In the genomic region with DNA sequence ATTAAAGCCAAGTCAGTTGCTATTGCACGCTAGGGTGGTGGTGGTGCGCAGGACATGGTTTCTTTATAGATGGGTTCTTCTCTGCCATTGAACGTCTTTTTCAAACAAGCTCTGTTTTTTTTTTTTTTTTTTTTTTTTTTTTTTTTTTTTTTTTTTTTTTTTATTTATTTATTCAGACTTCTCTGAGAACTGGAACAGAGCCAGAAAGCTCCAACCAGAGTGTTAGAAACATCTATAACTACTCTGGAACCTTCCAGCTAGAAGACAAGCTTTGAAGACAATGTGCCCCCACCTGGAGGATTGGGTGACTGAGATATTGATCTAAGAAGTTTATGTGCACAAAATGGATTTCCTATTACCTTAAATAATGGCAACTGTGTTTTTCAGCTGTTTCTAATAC, we compare ENCODE assay signal across 23 mouse cellular contexts. TPM values are rescaled to one million over a fixed set of nuclear protein-coding genes. Genes with fewer than 3 reads are reported as not detected.
DNase-seq lines count a peak whose midpoint lies in the region; ATAC-seq and TF ChIP-seq lines count a peak whose summit lies in the region.
"Had no signal": no experiment of that assay in that cellular context is flagged by ENCODE, and none has a peak within 500 bp of the region (broad histone marks: within the 10 kb centered on the region; RNA-seq: fewer than 3 reads in every experiment).

No protein-coding gene starts in this region.

- 62% methylated on average over 3 of the region's 3 CpGs for WGBS in embryonic facial prominence, embryonic 14.5 days
- 86% methylated on average over 3 of the region's 3 CpGs for WGBS in embryonic facial prominence, embryonic 10.5 days
- WGBS in lung, embryonic 14.5 days: 43% methylated on average over 3 of the region's 3 CpGs

- no peaks in the 10 kb centered on the region for H3K36me3 ChIP-seq in embryonic facial prominence, embryonic 14.5 days (ENCODE audit: control insufficient read depth, insufficient read depth, low read length)
- no peaks in the 10 kb centered on the region for H3K36me3 ChIP-seq in embryonic facial prominence, embryonic 10.5 days (replicated peaks)
- H3K36me3 ChIP-seq in lung, embryonic 14.5 days (ENCODE audit: insufficient read depth): no peaks in the 10 kb centered on the region
- H3K36me3 ChIP-seq: heart, embryonic 10.5 days; heart, embryonic 15.5 days; intestine, embryonic 15.5 days; neural tube, embryonic 13.5 days had no signal

- no peaks in the 10 kb centered on the region for H3K9me3 ChIP-seq in embryonic facial prominence, embryonic 14.5 days (ENCODE audit: control insufficient read depth, low read length)
- no peaks in the 10 kb centered on the region for H3K9me3 ChIP-seq in embryonic facial prominence, embryonic 10.5 days
- no peaks in the 10 kb centered on the region for H3K9me3 ChIP-seq in lung, embryonic 14.5 days (ENCODE audit: low read depth, low read length)
- H3K9me3 ChIP-seq: heart, embryonic 10.5 days; heart, embryonic 15.5 days; intestine, embryonic 15.5 days had no signal

- DNase-seq in embryonic facial prominence, embryonic 14.5 days (ENCODE audit: low spot score): peak; percentile 23
- no peak for DNase-seq in embryonic facial prominence, embryonic 10.5 days (ENCODE audit: low spot score)
- DNase-seq in lung, embryonic 14.5 days: peak; percentile 64
- DNase-seq in lung, postnatal 4 days: no peak
- DNase-seq in thymus, postnatal 0 days (ENCODE audit: low spot score): peak; percentile 40
- DNase-seq in thymus, postnatal 10 days (ENCODE audit: low spot score in 2 of 2): no peak
- no peak for DNase-seq in testis, postnatal 14 days (ENCODE audit: low spot score)
- DNase-seq: adrenal gland, adult 2 months; cerebellum, adult 8-10 months; cerebellum, postnatal 25 days; gastrocnemius, postnatal 10 days; kidney, adult 8-10 months; kidney, postnatal 4 days; left cerebral cortex, postnatal 4 days; right cerebral cortex, postnatal 4 days; thymus, postnatal 25 days had no signal

- no peak for TF ChIP-seq CTCF in lung, embryonic 14.5 days (IDR thresholded peaks at IDR 0.05; ENCODE audit: low read depth)

- H3K27ac ChIP-seq in embryonic facial prominence, embryonic 14.5 days (replicated peaks; ENCODE audit: low read depth, low read length): no peak overlapping the region
- H3K27ac ChIP-seq in embryonic facial prominence, embryonic 10.5 days (replicated peaks): no peak overlapping the region
- H3K27ac ChIP-seq in lung, embryonic 14.5 days (ENCODE audit: low read depth): no peak overlapping the region
- H3K27ac ChIP-seq: heart, embryonic 10.5 days; heart, embryonic 15.5 days; intestine, embryonic 15.5 days; liver, embryonic 14.5 days; neural tube, embryonic 13.5 days had no signal

- no peak for ATAC-seq in embryonic facial prominence, embryonic 14.5 days (ENCODE audit: low read depth)
- ATAC-seq in lung, embryonic 14.5 days (ENCODE audit: insufficient read depth): no peak
- ATAC-seq: forebrain, embryonic 16.5 days; hindbrain, embryonic 16.5 days had no signal

- no peaks in the 10 kb centered on the region for H3K4me1 ChIP-seq in embryonic facial prominence, embryonic 14.5 days (ENCODE audit: control insufficient read depth, insufficient read depth, low read length)
- H3K4me1 ChIP-seq in embryonic facial prominence, embryonic 10.5 days: no peaks in the 10 kb centered on the region
- peaks cover 2% of the 10 kb centered on the region; the same call in 1 of the 2 replicates for H3K4me1 ChIP-seq in lung, embryonic 14.5 days (ENCODE audit: insufficient read depth)
- H3K4me1 ChIP-seq: intestine, embryonic 15.5 days had no signal

- no peak overlapping the region for H3K9ac ChIP-seq in embryonic facial prominence, embryonic 14.5 days (ENCODE audit: low read depth, low read length)
- no peak overlapping the region for H3K9ac ChIP-seq in lung, embryonic 14.5 days
- H3K9ac ChIP-seq: heart, embryonic 15.5 days; intestine, embryonic 15.5 days; liver, embryonic 14.5 days; neural tube, embryonic 13.5 days had no signal

- H3K4me3 ChIP-seq in embryonic facial prominence, embryonic 14.5 days (ENCODE audit: low read depth, low read length): no peak overlapping the region
- H3K4me3 ChIP-seq in embryonic facial prominence, embryonic 10.5 days: no peak overlapping the region
- H3K4me3 ChIP-seq in lung, embryonic 14.5 days (ENCODE audit: low read depth, low read length): no peak overlapping the region
- H3K4me3 ChIP-seq: heart, embryonic 10.5 days; heart, embryonic 15.5 days; intestine, embryonic 15.5 days; neural tube, embryonic 13.5 days had no signal

- no peaks in the 10 kb centered on the region for H3K27me3 ChIP-seq in embryonic facial prominence, embryonic 14.5 days (replicated peaks; ENCODE audit: control insufficient read depth, insufficient read depth, low read length)
- H3K27me3 ChIP-seq in embryonic facial prominence, embryonic 10.5 days (replicated peaks; ENCODE audit: low read depth, poor library complexity, severe bottlenecking): no peaks in the 10 kb centered on the region
- no peaks in the 10 kb centered on the region for H3K27me3 ChIP-seq in lung, embryonic 14.5 days (ENCODE audit: insufficient read depth, low read length)
- H3K27me3 ChIP-seq: heart, embryonic 15.5 days; intestine, embryonic 15.5 days; neural tube, embryonic 13.5 days had no signal

- no peak overlapping the region for H3K4me2 ChIP-seq in embryonic facial prominence, embryonic 14.5 days (ENCODE audit: low read depth, low read length)
- H3K4me2 ChIP-seq in lung, embryonic 14.5 days: no peak overlapping the region
- H3K4me2 ChIP-seq: heart, embryonic 15.5 days; intestine, embryonic 15.5 days; neural tube, embryonic 13.5 days had no signal

RNA-seq across cellular contexts. Expression of a gene that starts 26.2 kb away (rescaled TPM):
- 36.2 and 40.9 TPM in 2 replicates for polyA plus RNA-seq in embryonic facial prominence, embryonic 14.5 days (2014; fragmentation: Nextera tagmentation; extraction: Ambion mirVana)
- 60.6 and 64.6 TPM in 2 replicates for polyA plus RNA-seq in embryonic facial prominence, embryonic 10.5 days (2016; fragmentation: Nextera tagmentation; extraction: Ambion mirVana)
- polyA plus RNA-seq in lung, embryonic 14.5 days (2014; fragmentation: Nextera tagmentation; extraction: Ambion mirVana): 56.5 and 69.5 TPM in 2 replicates
- polyA plus RNA-seq in thymus, postnatal 0 days (2015; fragmentation: Nextera tagmentation; extraction: Ambion mirVana): 26.3 and 32.4 TPM in 2 replicates

RNA-seq across cellular contexts. Expression of a gene that starts 32.6 kb away (rescaled TPM):
- polyA plus RNA-seq in embryonic facial prominence, embryonic 14.5 days (2014; fragmentation: Nextera tagmentation; extraction: Ambion mirVana): 9.9 and 10.1 TPM in 2 replicates
- polyA plus RNA-seq in embryonic facial prominence, embryonic 10.5 days (2016; fragmentation: Nextera tagmentation; extraction: Ambion mirVana): 2.7 and 3.9 TPM in 2 replicates
- polyA plus RNA-seq in lung, embryonic 14.5 days (2014; fragmentation: Nextera tagmentation; extraction: Ambion mirVana): 6.6 and 6.9 TPM in 2 replicates
- 18.6 and 21.8 TPM in 2 replicates for polyA plus RNA-seq in thymus, postnatal 0 days (2015; fragmentation: Nextera tagmentation; extraction: Ambion mirVana)

Comparison
In these comparisons a context has a peak if more than half of its experiments do, and no peak if none do; other contexts are left out.
1. DNase-seq: peak in embryonic facial prominence, embryonic 14.5 days (single experiment), lung, embryonic 14.5 days (single experiment) and thymus, postnatal 0 days (single experiment); none in embryonic facial prominence, embryonic 10.5 days (single experiment), lung, postnatal 4 days (0 of 2), thymus, postnatal 10 days (0 of 2) and testis, postnatal 14 days (single experiment).